Mouse (Mus musculus) gastrocnemius, postnatal 36 days (tissue): ENCODE data around the gene Scyl1. TPM values are rescaled to one million over a fixed set of nuclear protein-coding genes. Genes with fewer than 3 reads are reported as not detected.
"Not testable (repeated sequence)": the region's sequence is repeated elsewhere in the genome, so short reads cannot be mapped to it uniquely, and the experiment has no call there.

Source experiments
- DNase-seq, 2 experiments: peaks; one replicate each; pipeline ENCODE4 v3.0.0; 2022
- intact Hi-C: fragments of 180-260 bp; cut with DNase I; formaldehyde crosslinking; loops from one replicate; pipeline ENCODE4 v1.15.1; 2025
- long read RNA-seq, 2 experiments: library from polyadenylated mRNA; stranded (forward); transcript quantifications; one replicate each; pipeline ENCODE4 v2.0.0; 2021
- total RNA-seq, 2 experiments: library from RNA; stranded (reverse); gene quantifications; 2 replicates each; pipeline ENCODE4 v1.2.3; 2021

Gene Scyl1
- 10 to 100 TPM; 70.8 to 71.1 TPM for total RNA-seq
- long read RNA-seq, experiment 1, transcript Scyl1-210 (17 exons, 2,731 nt): major isoform, 62 of 111 reads
- long read RNA-seq, experiment 1, transcript Scyl1-209 (17 exons, 2,395 nt): minor isoform, 5 of 111 reads
- long read RNA-seq, experiment 1, partial matches to known transcripts: 23 of 111 reads
- long read RNA-seq, experiment 1, other reads (novel, unspliced or antisense): 17 of 111 reads
- long read RNA-seq, experiment 2, transcript Scyl1-209 (17 exons, 2,395 nt): minor isoform, 6 of 115 reads
- long read RNA-seq, experiment 2, transcript Scyl1-210 (17 exons, 2,731 nt): major isoform, 69 of 115 reads
- long read RNA-seq, experiment 2, partial matches to known transcripts: 24 of 115 reads
- long read RNA-seq, experiment 2, other reads (novel, unspliced or antisense): 12 of 115 reads

GRCm38 (mm10) chr19:5770925-5771860, at the start of gene Scyl1:
Gene Scyl1, minus strand, starts transcription at chr19:5771419.
- DNase-seq: peak; percentile 91 to 96
- intact Hi-C loops: loop anchor here (5.0 kb wide), 1 partner anchor 44 kb away; the partner anchor contains the start of genes Ehbp1l1 and Fam89b

- DNase-seq: no peak
- intact Hi-C loops: no loop called here
These were observed 48.3 kb upstream of the Scyl1 start for GRCm38 (mm10) chr19:5819549-5819948.

GRCm38 (mm10) chr19:5818590-5818977, 47.4 kb upstream of the Scyl1 start:
- no peak for DNase-seq
- intact Hi-C loops: no loop called here

GRCm38 (mm10) chr19:5817703-5818589, 46.7 kb upstream of the Scyl1 start:
- peak; percentile 83 to 86 for DNase-seq
- intact Hi-C loops: no loop called here

GRCm38 (mm10) chr19:5815928-5816327, 44.7 kb upstream of the Scyl1 start:
- intact Hi-C loops: no loop called here
- DNase-seq: no peak

GRCm38 (mm10) chr19:5815010-5815409, 43.8 kb upstream of the Scyl1 start:
- intact Hi-C loops: no loop called here
- peak in 1 of 2 experiments; percentile 10 for DNase-seq

- intact Hi-C loops, DNase-seq: not testable (repeated sequence)
These were observed 42.8 kb upstream of the Scyl1 start for GRCm38 (mm10) chr19:5814048-5814447.

- intact Hi-C loops: no loop called here
- DNase-seq: peak in 1 of 2 experiments; percentile 9
These were observed 42.3 kb upstream of the Scyl1 start for GRCm38 (mm10) chr19:5813567-5813966.

GRCm38 (mm10) chr19:5811771-5812504, 40.7 kb upstream of the Scyl1 start:
- intact Hi-C loops: no loop called here
- DNase-seq: peak; percentile 63 to 72

- intact Hi-C loops: no loop called here
- DNase-seq: peak in 1 of 2 experiments; percentile 25
These were observed 39.8 kb upstream of the Scyl1 start for GRCm38 (mm10) chr19:5810840-5811563.

GRCm38 (mm10) chr19:5810103-5810839, 39.1 kb upstream of the Scyl1 start:
- DNase-seq: no peak
- intact Hi-C loops: no loop called here

GRCm38 (mm10) chr19:5809712-5810089, 38.5 kb upstream of the Scyl1 start:
- intact Hi-C loops: no loop called here
- no peak for DNase-seq

- intact Hi-C loops: no loop called here
- peak in 1 of 2 experiments; percentile 13 for DNase-seq
These were observed 37.9 kb upstream of the Scyl1 start for GRCm38 (mm10) chr19:5808955-5809711.

- intact Hi-C loops: no loop called here
- DNase-seq: peak in 1 of 2 experiments; percentile 14
These were observed 36.5 kb upstream of the Scyl1 start for GRCm38 (mm10) chr19:5807740-5808139.

- intact Hi-C loops: no loop called here
- DNase-seq: no peak
These were observed 35.6 kb upstream of the Scyl1 start for GRCm38 (mm10) chr19:5806809-5807205.

- intact Hi-C loops: no loop called here
- DNase-seq: peak; percentile 58 to 66
These were observed 35.0 kb upstream of the Scyl1 start for GRCm38 (mm10) chr19:5806051-5806808.
